Mouse (Mus musculus): Measurements from ENCODE around the gene Cenpa.

Cenpa gene

DNA sequence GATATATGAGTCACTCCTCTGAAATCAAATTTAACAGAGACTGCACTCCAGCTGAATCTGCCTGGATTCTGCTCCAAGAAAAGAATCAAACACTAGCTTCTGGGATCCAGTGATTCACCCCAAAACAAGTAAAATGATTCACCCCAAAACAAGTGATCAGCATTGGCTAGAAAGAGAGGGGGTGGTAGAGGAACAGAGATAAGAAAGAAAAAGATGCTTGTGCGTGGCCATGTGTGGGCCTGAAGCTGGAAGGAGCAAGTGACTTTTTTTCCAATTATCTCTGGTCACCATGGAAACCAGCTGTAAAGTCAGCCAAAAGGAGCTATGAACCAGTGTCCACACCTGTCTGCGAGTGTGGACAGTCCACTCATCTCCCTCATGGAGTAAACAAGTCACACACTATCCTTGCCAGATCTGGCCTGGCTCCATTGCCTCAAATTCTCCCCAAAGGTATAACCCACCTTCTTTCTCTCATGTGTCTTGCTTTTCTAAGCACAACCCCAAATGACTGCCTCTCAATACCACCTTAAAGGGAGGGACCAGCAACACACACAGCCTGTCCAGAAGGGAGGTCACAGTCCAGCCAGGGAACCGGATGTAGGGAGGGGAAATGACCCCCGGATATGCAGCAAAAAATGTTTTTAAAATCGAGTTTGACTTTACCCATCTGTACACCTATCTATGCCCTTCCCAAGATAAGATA lies 22.9 kb upstream of the Cenpa start:
- in situ Hi-C loops (cut with MboI; ENCODE audit: unreplicated experiment in 2 of 2), result loop anchor here (10.0 kb wide), 3 partner anchors 219 to 429 kb away; partner anchors contain the start of gene Selenoi (in 1 of the 2)

DNA sequence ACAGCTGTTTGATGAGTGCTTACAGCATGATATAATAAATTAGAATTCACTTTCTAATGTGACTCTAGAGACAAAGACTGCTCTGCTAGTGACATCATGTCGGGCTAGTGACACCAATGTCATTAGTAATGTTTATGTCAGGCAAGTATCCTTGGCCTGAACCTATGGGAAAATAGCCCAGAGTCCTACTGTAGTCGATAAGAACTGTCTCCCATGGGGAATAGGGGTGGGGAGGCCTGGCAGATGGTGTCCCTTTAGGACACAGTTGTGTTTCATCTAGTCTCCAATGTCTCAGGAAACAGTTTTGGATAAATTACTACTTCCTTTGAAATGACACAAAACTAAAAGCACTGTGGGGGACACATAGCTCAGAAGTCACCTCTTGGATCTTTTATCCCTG lies 20.5 kb upstream of the Cenpa start:
- in situ Hi-C loops (cut with MboI; ENCODE audit: unreplicated experiment in 2 of 2), result loop anchor here (10.0 kb wide), 3 partner anchors 221 to 431 kb away; partner anchors contain the start of gene Selenoi (in 1 of the 2)

DNA sequence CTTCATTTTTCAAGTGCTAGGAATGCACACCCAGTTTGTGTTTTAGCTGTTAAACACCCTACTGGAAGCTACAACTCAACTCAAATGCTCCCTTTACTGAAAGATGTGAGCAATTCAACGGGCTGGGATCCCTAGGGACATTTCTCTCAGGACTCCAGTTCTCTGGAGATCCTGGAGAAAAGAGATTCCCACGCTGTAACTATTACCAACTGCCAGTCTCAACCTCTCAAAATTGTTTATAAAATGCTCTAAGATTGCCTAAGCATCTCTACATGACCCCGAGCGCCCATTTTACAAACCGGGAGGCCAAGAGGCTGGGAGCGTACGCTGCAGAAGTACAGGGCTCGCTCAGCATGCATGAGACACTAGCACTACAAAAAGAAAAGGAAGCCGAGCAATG lies 19.2 kb upstream of the Cenpa start:
- in situ Hi-C loops (cut with MboI; ENCODE audit: unreplicated experiment in 2 of 2), result loop anchor here (10.0 kb wide), 3 partner anchors 223 to 433 kb away; partner anchors contain the start of gene Selenoi (in 1 of the 2)

GRCm38 (mm10) chr5:30647815-30648560 lies 18.6 kb upstream of the Cenpa start, which contains the start of gene Slc35f6:
Gene Slc35f6, plus strand, starts transcription at chr5:30647933.
- in situ Hi-C loops (cut with MboI; ENCODE audit: unreplicated experiment in 2 of 2), result loop anchor here (10.0 kb wide), 3 partner anchors 223 to 433 kb away; partner anchors contain the start of gene Selenoi (in 1 of the 2)

DNA sequence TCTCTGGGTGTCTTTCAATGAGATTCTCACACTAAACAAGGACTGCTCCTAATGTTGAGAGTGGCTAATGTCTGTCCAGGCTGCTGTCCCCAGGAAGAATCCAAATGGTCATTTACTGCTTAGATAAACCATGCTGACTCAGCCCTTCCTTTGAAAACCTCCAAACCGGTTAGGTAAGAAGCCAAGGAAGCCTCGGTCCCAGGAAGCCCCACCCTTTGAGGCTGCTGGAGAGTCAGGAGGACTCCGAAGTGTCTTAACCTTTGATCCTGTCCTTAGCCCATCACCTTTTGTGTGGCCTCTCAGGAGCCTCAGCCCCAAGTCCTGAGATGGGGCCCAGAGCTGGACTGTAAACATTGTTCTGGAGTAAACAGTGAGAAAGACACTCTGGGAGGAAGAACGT lies 17.0 kb upstream of the Cenpa start:
- in situ Hi-C loops (cut with MboI; ENCODE audit: unreplicated experiment in 2 of 2), result loop anchor here (10.0 kb wide), 3 partner anchors 225 to 435 kb away; partner anchors contain the start of gene Selenoi (in 1 of the 2)

GRCm38 (mm10) chr5:30650756-30651155 lies 15.8 kb upstream of the Cenpa start:
- in situ Hi-C loops (cut with MboI; ENCODE audit: unreplicated experiment in 2 of 2), result no loop called here

DNA sequence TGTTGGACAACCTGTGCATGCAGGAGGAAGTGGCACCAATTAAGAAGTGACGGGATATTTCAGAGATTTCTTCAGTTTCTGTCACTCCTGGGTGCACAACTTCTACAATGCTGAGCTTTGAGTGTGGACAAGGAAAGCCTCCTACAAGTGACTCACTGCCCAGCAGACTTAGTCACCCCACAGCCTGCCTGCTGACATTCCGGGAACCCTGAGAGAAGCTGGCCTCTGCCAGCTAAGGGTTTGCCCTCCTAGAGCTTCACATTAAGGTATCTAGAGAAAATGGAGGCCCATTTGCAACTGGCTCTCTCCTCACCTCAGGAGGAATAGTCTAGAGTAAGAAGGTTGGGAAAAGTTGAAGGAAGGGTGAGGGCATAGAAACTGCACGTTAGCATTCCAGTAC lies 15.0 kb upstream of the Cenpa start:
- in situ Hi-C loops (cut with MboI; ENCODE audit: unreplicated experiment in 2 of 2), result no loop called here

DNA sequence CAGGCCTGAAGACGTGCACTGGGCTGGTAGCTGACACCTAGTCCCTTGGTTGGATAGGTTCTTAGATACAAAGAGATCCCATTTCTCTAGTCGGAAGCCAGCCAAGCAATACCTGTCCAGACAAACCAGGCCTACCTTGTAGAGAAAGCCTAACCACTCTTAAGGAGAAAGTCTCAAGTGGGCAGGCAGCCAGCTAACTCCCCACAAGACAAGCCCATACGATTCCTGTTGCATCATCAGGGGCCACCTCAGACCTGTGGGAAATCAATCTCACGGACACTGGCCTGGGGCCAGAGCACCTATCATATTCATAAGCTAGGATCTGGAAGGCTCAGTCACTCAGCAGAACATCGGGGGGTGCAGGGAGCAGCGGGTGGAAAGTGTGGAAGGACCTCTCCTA lies 13.3 kb upstream of the Cenpa start:
- in situ Hi-C loops (cut with MboI; ENCODE audit: unreplicated experiment in 2 of 2), result no loop called here

DNA sequence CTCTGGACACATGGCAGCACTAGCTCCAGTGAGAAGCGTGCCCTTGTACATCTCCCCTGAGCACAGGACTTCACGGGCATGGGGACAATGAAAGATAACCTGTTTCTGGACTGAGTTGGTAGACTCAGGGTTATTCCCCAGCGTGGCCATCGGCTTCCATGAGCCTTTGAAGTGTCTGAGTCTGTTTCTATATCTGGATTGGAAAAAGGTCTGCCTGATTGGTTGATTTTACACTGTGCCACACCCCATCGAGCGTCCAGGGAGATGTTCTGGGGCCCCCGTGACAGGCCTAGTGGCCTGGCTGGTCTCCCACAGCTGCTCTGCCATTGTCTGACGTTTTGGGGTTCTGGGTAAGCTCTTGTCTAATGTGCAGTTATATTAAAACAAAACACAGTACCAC lies 11.5 kb upstream of the Cenpa start:
- in situ Hi-C loops (cut with MboI; ENCODE audit: unreplicated experiment in 2 of 2), result no loop called here

DNA sequence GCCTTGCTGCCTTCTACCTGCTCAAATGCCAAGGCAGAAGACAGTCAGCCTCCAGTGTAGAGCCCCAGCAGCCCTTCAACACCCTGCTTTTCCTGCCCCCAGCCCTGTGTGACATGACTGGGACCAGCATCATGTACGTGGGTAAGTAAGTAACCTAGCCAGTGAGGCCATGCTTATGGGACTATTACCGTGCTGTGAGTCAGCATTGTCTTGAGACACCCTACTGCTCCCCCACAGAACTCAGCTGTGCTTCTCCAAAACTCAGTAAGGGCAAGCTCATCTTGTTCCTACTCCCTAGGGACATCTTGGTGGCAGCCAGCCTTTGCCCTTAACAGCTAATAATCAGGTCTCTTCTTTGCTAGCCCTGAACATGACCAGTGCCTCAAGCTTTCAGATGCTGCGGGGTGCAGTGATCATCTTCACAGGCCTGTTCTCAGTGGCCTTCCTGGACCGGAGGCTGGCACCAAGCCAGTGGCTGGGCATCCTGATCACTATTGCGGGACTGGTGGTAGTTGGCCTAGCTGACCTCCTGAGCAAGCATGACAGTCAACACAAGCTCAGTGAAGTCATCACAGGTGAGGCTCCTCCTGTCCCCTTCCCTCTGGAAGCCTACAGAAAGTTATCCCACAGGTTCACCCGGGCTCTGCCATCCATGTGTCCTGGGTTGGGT lies 10.9 kb upstream of the Cenpa start:
- in situ Hi-C loops (cut with MboI; ENCODE audit: unreplicated experiment in 2 of 2), result no loop called here

- in situ Hi-C loops (cut with MboI; ENCODE audit: unreplicated experiment in 2 of 2), result no loop called here
Observed at GRCm38 (mm10) chr5:30659042-30659441, 7.5 kb upstream of the Cenpa start.

GRCm38 (mm10) chr5:30660278-30660677 lies 6.3 kb upstream of the Cenpa start:
- in situ Hi-C loops (cut with MboI; ENCODE audit: unreplicated experiment in 2 of 2), result no loop called here

- in situ Hi-C loops (cut with MboI; ENCODE audit: unreplicated experiment in 2 of 2), result no loop called here
Observed at GRCm38 (mm10) chr5:30660813-30661212, 5.8 kb upstream of the Cenpa start.

- in situ Hi-C loops (cut with MboI; ENCODE audit: unreplicated experiment in 2 of 2), result no loop called here
Observed at GRCm38 (mm10) chr5:30665360-30665759, 1.2 kb upstream of the Cenpa start.

DNA sequence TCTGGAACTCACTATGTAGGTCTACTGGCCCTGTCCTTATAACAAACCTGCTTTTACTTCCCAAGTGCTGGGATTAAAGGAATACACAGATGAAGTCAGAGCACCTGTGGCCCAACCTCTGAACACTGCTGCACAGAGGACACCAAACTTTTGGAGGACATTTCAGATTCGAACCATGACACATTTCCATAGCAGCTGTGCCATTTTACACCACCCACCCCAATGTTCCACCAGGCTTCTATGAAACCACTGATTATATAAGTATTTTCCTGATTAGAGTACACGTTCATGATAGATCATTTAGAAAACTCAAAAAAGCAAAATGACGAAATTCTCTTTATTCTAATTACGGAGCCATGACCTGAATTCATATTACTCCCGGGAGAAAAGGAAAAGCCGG lies 609 bp upstream of the Cenpa start:
- in situ Hi-C loops (cut with MboI; ENCODE audit: unreplicated experiment in 2 of 2), result no loop called here

DNA sequence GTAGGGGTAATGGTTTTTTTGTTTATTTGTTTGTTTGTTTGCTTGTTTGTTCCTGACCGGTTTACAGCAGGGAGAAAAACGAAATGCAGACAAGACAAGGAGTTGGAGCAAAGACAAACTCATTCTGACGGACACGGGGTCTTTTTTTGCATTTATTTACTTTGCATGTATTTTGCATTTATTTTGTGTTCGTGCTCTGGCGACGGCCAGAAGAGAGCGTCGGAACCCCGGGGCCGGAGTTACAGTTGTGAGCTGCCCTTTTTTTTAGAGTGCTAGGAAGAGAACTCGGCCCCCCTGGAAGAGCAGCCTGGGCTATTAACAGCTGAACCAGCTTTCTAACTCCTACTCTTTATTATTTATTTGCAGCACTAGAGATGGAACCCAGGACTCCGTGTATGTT lies 638 bp downstream of the Cenpa start:
- in situ Hi-C loops (cut with MboI; ENCODE audit: unreplicated experiment in 2 of 2), result no loop called here

GRCm38 (mm10) chr5:30667686-30668085 lies 1.1 kb downstream of the Cenpa start:
- in situ Hi-C loops (cut with MboI; ENCODE audit: unreplicated experiment in 2 of 2), result no loop called here

DNA sequence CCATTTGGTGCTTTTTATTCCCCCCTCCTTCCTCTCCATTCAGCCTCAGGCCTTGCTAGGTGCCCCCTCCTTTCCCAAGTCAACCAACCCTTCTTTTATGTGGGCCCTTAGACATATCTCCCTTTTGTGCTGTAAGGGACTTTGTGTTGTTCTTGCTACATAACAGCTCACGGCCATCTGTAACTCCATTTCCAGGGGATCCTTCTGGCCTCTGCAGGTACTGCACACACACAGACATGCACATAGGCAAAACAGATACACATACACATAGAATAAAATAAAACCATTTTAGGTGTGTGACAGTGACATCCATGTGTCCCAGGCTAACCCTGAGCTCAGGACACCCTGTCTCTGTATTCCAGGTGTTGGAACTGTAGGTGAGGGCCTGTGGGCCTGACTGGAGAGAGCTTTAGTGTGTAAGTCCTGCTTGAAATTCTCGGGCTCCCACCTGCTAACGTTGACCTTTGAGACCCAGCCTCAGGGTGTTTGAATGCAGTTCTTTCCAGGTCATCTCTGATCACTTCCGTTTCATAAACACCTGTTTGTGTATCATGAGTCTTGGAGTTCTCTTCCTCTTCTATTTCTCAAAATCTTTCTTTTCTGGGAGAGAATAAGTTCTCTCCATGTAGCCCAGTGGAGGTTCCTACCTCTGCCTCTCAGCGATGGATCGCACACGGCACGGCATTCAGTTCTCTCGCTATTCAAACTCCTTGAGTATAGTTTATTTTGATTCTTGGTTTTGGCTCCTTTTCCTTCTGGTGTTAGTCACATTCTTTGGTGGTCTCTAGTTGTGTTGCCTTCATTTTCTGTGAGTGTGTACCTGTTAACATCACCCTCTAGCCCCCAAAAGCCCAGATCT lies 2.3 kb downstream of the Cenpa start:
- in situ Hi-C loops (cut with MboI; ENCODE audit: unreplicated experiment in 2 of 2), result no loop called here

- in situ Hi-C loops (cut with MboI; ENCODE audit: unreplicated experiment in 2 of 2), result no loop called here
Observed at GRCm38 (mm10) chr5:30669496-30669830, 2.9 kb downstream of the Cenpa start.

DNA sequence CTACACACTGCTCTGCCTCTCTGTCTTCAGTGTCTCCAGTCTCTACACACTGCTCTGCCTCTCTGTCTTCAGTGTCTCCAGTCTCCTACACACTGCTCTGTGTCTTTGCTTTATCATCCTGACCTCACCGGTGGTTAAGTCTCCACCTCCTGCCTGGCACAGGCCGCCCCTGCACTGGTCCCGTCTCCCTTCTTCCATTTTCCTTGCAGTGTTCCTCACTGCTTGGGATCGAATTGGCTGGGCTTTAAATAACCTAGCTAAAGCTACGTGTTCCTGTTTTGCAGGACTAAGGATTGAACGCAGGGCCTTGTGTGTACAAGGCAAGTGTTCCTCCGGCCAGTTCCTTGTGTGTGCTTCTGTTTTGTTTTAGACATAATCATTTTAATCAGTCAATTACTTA lies 3.5 kb downstream of the Cenpa start:
- in situ Hi-C loops (cut with MboI; ENCODE audit: unreplicated experiment in 2 of 2), result no loop called here

Measured in v-Abl transformed pro-B cells (cell line).